Mouse (Mus musculus) brain, embryonic 18.5 days (tissue): ENCODE data around the gene Tmem164.
"Not testable (repeated sequence)": the region's sequence is repeated elsewhere in the genome, so short reads cannot be mapped to it uniquely, and the experiment has no call there.

Experiments used
- DNase-seq: peaks from one replicate; pipeline ENCODE4 v3.0.0-alpha.2; 2012; ENCODE audit warnings: low read depth, low spot score

Gene Tmem164

DNA sequence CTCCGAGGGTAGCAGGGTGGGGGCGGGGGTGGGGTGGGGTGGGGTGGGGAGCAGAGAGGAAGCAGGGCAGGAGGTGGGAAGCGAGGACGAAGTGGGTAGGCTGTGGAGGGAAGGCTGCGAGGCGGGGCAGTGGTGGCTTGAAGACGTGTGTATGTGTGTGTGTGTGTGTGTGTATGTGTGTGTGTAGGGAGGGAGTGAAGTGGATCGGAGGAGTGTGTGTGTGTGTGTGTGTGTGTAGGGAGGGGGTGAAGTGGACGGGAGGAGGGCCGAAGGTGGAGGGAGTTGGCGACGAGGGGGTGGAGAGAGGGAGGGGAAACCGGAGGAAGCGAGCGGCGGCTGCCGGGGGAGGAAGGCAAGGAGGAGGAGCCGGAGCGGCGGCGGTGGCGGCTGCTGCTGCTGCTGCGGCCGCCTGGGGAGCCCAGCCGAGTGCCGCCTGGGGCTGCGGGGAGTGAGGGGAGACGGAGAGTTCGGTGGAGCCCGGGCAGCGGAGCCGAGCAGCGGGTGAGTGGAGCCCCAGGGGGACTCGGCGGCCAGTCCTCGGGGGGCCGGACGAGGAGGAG is at the start of gene Tmem164:
TSS of gene Tmem164 (plus strand) at position 351 of the 560 bp plus-strand sequence.
- peak; percentile 39 for DNase-seq

DNA sequence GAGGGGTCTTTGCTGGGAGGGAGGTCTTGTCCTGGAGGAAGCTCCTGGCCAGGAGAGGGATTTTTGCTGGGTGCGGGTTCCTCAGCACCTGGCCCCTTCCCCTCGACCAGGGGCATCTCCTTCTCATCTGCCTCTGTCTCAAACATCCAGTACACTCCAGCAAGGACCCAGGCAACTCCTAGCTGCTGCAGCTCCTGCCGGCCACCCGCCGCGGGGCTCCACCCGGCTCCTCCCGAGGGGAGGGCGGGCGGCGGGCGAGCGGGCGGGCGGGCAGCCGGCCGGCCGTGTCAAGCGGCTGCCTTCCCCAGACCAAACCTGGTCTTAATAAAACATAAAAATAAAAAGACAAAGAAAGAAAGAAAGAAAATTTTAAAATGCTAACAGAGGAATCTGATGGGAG is 48.2 kb upstream of the Tmem164 start:
- DNase-seq = not testable (repeated sequence)

DNA sequence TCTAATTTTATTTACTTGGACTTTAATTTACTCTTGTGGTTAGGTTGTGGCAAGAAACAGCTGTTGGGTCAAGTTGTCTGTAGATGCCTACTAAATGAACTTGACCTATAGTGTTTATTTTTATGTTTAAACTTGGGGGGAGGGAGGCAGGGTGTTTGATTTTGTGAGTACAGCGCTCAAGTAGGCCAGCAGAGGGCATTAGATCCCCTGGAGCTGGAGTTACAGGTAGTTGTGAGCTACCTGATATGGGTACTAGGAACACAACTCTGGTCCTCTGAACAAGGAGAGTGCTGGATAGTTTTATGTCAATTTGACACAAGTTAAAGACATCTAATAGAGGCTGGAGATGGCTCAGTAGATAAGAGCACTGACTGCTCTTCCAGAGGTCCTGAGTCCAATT is 34.0 kb upstream of the Tmem164 start:
- no peak for DNase-seq

DNA sequence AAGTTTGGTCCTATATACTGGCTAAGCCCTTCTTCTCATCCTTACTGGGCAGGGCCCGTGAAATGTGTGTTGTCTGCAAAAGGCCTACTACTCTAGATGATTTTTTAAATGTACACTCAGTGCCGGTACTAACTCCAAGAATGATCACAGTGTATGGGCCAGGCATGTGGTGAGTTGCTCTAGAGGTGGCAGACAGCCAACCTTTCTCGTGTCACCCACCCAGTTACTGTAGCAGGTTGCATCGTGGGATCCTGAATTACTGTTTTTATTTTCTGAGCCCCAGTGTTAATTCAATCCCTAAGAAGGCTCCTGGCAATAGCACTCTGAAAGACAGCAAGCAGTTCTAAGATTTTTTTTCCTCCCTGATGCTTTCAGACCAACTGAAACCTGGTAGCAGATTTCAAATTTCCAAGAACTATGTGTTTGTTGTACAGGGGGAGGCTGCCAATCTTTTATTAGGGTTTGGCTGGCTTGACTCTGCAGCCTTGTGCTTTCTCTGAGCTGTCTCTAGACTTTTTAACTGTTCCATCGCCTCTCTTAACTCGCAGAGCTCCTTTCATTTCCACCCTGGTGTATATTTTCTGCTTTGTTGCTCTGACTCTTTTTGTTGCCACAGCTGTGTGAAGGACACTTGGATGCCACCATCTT is 31.0 kb upstream of the Tmem164 start:
- no peak for DNase-seq

DNA sequence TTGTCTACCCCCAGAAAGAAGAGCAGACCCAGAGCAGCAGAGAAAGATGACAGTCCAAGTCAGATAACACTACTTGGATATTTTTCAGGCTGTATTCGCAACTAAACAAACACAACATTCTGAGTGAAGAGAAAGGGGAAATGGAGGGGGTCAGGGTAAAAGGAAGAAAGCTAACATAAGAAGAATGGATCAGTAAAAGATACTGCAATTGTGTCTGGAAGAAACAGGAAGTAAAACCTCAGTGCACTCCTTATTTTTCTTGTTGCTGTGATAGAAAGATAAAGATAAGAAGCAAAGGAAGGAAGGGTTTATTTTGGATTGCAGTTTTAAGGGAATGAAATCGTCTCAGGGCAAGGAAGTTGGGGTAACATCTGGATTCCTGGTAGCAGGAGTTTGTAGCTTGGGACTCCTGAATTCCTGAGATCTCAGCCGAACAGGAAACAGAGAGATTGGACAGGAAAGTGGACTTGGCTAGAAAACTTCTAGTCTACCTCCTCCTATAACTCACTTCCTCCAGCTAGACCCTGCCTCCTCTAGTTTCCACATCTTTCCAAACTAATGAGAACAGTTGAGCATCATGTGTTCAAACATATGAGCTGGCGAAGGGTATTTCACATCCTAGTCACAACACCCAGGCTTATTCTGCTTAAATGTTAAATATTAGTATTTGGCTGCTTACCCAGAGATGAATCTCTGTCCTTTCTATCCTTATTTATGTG is 16.3 kb upstream of the Tmem164 start:
- no peak for DNase-seq

DNA sequence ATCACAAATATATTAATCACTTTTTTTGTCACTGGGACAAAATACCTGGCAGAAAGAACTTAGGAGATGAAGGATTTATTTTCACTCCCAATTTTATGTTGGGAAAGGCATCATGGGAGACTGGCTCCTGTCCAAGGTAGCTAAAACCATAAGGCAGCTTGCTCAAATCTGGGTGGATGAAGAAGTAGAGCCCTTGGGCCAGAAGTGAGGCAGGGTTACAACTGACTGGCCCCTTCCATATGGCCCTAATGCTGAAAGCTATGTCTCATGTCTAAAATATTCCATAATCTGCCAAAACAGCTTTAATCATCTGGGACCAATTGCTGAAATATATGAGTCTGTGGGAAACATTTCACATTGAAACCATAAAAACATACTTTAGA is 15.8 kb upstream of the Tmem164 start:
- DNase-seq = no peak

DNA sequence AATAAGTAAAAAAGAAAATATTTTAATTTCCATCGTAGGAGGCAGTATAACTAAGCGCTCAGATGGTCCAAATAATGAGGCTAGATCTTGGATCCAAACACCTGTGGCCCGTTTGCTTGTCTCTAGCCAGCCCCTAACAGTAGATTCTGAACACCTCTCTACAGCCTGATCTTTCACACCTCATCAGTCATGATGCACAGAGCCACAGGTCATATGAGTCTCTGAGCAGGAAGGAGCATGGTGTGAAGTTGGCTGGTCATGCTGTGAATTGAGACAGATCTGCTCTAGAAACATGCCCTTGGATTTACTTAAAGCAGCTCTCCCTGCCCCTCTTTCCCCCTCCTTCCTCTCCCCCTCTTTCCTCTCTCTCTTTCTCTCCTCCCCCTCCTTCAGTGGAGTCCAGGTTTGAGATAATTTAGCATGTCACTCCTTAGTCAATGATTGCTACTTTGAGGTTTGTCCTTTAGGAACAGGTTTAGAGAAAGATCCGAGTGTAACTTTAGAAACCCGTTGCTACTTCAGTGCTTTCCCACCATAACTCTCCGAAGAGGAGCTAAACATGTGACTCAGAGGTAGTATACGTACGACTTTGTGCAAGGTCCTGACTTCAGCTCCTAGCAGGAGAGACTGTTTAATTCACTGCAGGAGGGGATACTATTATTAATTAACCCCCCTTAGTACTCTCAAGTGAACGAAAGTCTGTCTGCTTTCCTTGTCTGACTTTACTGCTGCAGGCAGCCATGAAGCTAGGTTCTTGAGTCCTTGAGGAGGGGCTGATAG is 11.7 kb upstream of the Tmem164 start:
- no peak for DNase-seq

DNA sequence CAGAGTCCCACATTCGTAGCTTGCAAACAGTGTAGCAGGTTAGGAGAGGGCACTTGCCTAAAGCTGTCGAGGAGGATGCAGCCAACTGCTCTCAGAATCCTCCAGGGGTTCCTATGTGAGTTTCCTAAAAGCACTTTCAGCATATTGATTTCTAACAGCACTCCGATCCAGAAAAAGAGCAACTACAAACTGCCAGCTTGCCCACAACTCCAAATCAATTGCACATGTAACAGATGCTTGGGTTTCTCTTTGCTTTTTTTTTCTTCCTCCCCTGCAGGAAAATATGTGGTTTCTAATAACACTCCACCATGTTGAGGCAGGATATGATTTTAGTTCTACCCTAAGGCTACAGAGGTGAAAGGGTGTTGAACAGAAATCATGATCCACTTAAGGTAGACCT is 11.1 kb upstream of the Tmem164 start:
- DNase-seq = no peak

DNA sequence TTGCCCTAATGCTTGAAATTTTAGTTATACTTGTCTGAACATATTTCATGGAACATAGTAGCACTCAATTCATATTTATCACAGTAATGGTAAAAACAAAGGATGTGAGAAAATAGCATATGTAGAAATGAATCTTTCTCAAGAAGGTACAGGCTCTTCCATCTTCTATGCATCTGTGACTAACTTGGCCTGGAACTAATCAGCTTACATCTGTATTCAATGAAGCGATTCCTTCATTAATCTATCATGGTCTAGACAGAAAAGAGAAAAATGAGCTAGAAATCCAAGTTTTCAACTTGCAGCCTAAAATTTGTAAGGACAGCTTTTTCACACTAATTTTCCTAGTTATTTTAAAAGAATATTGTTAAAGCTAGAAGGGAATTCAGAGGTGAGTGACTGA is 10.1 kb upstream of the Tmem164 start:
- no peak for DNase-seq

DNA sequence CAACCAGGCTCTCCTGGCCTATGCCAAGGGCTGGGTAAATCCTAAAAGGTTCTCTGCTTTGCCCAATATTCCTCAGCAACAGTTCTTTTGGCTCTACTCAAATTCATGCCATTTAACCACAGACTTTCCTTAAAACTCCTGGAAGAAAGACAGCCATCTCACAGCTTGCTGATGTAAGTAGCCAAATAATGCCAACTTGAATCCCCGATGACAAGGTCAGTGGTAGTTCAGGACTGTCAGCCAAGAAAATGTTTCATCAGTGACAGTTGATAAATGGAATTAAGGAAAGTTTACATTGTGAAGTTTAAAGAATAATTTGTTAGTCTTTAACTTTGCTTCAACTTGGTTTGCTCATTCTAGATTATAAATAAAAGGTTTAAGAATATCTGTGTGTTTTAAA is 8.5 kb upstream of the Tmem164 start:
- no peak for DNase-seq

DNA sequence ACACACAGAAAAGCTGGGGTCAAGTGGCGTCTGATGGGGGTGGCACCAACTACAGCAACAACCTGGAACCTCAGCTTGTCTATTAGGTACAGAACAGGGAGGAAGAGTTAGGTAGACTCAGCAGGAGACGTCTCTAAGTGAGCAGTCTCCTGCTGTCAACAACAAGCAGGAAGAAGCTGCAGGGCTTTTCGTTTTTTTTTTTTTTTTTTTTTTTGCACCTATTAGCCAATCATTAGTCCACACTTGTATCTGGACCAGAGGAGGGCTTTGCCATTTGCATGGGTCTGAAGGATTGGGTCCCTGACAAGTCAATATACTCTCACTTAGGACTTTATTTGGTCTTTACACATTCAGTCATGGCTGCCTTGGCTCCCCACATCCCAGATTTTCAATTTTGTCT is 4.0 kb upstream of the Tmem164 start:
- DNase-seq = no peak

DNA sequence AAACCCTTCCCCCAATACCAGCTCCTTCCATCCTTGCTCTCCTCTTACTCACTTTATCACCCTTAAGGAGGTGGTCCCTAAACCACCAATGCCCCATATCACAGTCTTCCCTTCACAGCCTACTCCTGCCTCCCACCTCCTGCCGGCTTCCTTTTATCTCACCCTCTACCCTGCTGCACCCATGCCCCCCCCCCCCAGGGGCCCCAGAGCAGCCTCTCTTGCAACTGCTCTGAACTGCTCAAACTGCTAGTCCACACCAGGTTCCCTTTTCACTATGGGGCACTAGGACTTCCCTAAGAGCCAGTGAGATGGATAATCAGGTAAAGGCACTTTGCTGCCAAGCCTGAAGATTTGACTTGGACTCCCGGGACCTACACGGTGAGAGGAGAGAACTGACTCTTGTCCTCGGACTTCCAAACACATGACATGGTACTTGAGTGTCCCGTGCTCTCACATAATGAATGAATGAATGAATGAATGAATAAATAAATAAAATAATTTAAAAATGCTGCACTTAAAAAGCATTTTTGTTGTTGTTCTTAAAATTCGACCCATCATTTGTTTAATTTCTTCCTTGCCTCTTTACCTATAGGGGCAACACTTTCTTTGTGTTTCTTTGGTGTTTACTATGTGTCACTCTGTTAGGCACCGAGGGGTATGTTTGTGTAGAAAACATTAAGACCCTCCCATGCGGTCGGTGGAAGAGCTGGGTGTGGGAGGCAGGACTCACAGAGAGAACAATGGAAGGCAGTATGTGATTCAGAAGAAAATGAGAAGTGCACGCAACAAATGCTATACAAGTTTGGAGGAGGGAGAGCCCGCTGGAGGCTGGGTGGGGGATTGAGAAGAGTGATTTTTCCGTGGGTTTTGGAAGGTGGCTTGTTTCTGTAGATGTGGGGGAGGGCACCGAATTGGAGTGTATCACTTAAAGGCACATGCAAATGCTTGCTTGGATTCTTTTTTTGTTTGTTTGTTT is 2.4 kb upstream of the Tmem164 start:
- DNase-seq = no peak

DNA sequence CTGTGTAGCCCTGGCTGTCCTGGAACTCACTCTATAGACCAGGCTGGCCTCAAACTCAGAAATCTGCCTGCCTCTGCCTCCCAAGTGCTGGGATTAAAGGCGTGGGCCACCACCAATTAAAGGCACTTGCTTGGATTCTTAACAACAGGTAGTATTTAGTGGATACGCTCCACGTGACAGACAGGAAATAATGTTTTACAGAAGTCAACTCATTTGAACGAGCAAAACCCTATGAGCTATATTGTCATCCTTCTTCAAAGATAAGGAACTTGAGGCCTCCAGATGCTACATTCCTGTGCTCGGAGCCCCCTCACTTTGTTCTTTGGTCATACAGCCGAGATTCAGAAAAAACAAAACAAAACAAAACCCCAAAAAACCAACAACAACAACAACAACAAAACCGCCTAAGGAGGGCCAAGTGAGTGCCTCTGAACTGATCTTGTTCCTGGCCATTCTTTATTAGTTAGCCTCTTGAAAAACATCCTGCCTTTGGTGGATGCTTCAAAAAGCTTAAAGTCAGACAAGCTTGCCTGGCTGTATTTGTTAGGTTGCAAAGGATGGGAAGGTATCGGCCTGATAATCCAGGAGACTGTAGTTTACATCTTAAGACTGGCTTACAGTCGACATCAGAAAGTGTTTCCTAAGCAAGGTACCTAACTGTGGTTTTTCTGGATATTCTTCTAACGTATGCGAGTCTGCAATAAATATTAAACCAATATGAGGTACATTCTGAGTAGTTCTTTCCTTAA is 1.5 kb upstream of the Tmem164 start:
- no peak for DNase-seq

DNA sequence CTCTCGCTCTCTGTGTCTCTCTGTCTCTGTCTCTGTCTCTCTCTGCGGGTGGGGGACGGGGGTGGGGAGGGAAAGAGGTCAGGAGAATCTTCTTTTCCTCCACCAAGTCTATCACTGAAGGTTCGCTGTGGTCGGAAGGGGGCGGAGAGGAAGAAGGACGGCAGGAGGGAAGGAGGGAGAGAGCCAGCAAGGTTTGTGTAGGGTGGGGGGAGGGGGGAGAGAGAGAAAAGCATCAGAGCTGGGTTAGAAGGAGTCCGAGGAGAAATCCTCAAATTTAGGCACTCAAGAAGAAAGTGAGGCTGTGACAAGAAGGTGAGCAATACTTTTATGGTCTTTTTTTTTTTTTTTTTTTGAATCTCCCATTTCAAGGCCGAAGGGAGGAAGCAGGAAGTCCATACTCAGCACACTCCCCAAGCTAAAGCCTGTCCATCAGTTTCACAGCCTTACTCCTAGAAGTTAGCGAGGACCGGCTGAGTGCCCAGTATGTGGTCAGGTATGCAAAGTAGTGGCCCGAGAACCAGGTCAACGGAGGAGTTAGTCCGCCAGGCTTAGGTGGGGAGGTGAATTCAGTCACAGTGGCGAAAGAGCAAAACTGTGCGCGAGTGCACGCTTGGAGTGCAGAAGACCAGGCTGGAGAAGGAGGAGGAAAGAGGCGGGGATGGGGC is 683 bp upstream of the Tmem164 start:
- DNase-seq = no peak

DNA sequence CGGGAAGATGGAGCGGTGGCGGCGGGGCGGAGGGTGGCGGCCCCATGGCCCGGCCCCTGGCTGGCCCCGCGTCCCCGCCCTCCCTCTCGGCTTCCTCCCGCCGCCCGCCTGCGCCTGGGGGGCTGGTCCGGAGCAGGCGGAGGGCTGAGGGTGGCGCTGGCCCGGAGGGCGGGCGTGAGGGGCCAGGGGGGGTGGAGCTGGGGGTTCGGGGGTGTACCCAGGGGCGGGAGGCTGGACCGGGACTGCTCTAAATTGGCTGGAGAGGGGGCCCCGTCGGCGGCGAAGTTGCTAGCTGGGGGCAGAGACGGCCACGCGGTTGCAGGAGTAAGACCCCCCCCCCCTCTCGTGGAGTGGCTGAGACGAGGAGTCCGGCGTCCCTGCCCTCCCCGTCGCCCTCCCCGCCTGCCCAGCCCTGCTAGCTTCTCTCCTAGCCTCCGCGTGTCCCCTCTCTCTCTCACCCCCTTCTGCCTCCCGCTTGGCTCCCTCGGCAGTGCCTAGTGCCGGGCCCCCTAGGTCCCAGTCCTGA is 473 bp downstream of the Tmem164 start:
- no peak for DNase-seq

DNA sequence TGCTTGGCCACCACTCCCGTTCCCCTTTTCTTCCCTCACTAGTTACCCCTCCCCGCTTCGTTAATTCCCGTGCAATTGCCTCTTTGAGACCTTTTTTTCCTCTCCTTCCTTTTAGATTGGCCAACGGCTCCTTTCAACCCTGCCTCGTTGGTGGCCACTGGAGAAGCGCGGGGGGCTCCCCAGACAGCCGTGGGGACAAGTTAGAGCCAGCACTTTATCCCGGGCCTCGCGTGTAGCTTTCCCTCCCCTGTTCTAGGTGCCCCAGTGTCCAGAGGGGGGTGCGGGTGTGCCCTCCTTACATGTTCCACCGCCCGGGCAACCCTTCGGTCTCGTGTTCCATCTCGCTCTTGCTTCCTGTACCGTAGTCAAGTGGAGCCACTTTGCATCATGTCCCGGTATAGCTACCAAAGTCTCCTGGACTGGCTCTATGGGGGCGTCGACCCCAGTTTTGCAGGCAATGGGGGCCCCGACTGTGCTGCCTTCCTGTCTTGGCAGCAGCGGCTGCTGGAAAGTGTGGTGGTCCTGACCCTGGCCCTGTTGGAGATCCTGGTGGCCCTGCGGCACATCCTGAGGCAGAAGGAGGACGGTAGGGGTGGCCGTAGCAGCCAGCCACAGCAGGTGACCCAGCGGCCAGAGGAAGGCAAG is 1.1 kb downstream of the Tmem164 start:
- DNase-seq = no peak

DNA sequence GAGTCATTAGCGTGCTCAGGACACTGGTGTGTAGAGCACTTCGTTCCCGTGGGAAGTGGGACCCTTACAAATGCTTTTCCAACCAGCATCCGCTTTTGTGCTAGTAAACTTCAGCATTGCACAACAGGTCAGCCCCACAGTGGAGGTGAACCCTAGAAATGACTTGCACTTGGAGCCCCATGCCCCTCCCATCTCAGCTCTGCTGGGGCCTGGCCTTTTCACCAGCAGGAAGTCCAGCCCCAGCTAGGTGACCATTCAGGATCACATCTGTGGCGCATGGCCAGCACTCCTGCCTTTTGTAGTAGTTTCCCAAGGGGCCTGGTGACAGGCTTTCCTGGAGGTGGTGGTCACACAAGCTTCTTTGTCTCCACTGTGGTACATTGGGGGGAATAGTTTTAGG is 1.8 kb downstream of the Tmem164 start:
- DNase-seq = no peak

DNA sequence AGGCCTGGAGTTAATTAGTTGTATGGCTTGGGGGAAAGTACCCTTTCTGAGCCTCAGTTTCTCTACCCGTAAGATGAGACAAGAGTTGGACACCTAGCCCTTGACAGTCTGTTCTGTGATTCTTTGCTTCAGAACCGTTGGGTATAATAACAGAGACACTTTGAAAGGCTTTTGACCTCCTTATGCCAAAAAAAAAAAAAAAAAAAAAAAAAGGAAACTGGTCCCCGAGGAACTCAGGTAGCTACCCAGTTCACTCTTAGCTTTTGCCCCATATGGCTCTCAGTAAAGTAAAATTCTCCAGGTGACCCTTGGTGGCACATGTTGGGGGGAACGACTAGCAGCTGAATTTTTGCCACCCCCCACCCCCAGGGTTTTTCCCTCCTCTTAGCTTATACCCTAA is 3.5 kb downstream of the Tmem164 start:
- DNase-seq = no peak

DNA sequence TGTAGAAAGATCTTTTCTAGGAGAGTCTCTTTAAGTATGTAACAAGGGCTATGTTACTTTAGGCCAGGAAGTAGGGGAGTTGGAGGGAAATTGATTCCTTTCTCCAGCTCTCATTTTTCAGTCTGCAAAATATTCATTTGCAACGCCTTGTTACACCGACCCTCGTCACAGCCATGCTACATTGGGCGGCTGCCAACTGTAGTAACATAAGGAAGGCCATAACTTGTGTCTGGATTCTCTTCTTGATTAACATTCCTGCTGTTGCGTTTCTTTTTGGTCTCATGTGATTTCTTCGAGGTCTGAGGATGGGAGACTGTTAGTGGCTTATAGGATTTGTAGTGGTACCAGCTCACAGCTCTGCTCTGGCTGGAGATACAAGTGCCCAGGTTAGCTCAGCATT is 4.5 kb downstream of the Tmem164 start:
- no peak for DNase-seq
